Mouse (Mus musculus) stomach, postnatal 0 days (tissue): ENCODE data around the gene Gm10181. TPM values are rescaled to one million over a fixed set of nuclear protein-coding genes. Genes with fewer than 3 reads are reported as not detected.

ENCODE experiments used
- ATAC-seq: fragments of 200-750 bp; cut with Nextera tagmentation; 2 replicates; pipeline ENCODE4 v1.8.0; 2017; ENCODE audit not compliant: low FRiP score, low TSS enrichment
- DNase-seq: peaks from one replicate; pipeline ENCODE4 v3.0.0-alpha.2; 2016; ENCODE audit warnings: low spot score
- H3K27ac ChIP-seq: fragments of 300-500 bp; sonication (generic); replicated peaks from 2 replicates; pipeline ENCODE4 v1.5.1; 2014; ENCODE audit warnings: mild to moderate bottlenecking, control low read depth
- H3K27me3 ChIP-seq: fragments of 300-500 bp; sonication (generic); 2 replicates; pipeline ENCODE4 v1.6.1; 2014; ENCODE audit warnings: low read length; ENCODE audit not compliant: control insufficient read depth, insufficient read depth
- H3K36me3 ChIP-seq: fragments of 300-500 bp; sonication (generic); 2 replicates; pipeline ENCODE4 v1.6.1; 2014; ENCODE audit warnings: low read length, mixed read lengths; ENCODE audit not compliant: control insufficient read depth, insufficient read depth
- H3K4me1 ChIP-seq: fragments of 300-500 bp; sonication (generic); replicated peaks from 2 replicates; pipeline ENCODE4 v1.6.1; 2014; ENCODE audit warnings: antibody characterized with exemption; ENCODE audit not compliant: control insufficient read depth, insufficient read depth
- H3K4me2 ChIP-seq: fragments of 300-500 bp; sonication (generic); replicated peaks from 2 replicates; pipeline ENCODE4 v1.6.1; 2014; ENCODE audit warnings: low read depth, mild to moderate bottlenecking, control low read depth, moderate library complexity
- H3K4me3 ChIP-seq: fragments of 300-500 bp; sonication (generic); 2 replicates; pipeline ENCODE4 v1.5.1; 2014; ENCODE audit warnings: low read depth, low read length, control low read depth
- H3K9ac ChIP-seq: fragments of 300-500 bp; sonication (generic); 2 replicates; pipeline ENCODE4 v1.6.1; 2014; ENCODE audit warnings: mild to moderate bottlenecking, low read length, control low read depth, mixed read lengths
- H3K9me3 ChIP-seq: fragments of 300-500 bp; sonication (generic); 2 replicates; pipeline ENCODE4 v1.6.1; 2016; ENCODE audit warnings: low read length; ENCODE audit not compliant: control insufficient read depth
- CTCF ChIP-seq: IDR thresholded peaks from 2 replicates; pipeline ENCODE4 v1.5.1; 2016; ENCODE audit warnings: antibody characterized with exemption, low read depth, mild to moderate bottlenecking, moderate library complexity
- EP300 ChIP-seq: optimal IDR thresholded peaks from 2 replicates; pipeline ENCODE3; 2016; ENCODE audit warnings: antibody characterized with exemption
- WGBS: fragments of 180-500 bp; shearing (Covaris S2); extraction: QIAGEN DNeasy Blood & Tissue Kit; methylation state at CpG from one replicate; pipeline ENCODE4 v1.1.7; 2014; 5-methylcytosine and 5-hydroxymethylcytosine counted together
- polyA plus RNA-seq: library from polyadenylated mRNA; unstranded; fragments of >200 nt; fragmentation: Nextera tagmentation; extraction: Ambion mirVana; gene quantifications from 2 replicates; pipeline ENCODE4 v1.2.1, GENCODE M21; 2015

The Gm10181 gene
- polyA plus RNA-seq, 1 experiment from 2014 or later = not detected

DNA sequence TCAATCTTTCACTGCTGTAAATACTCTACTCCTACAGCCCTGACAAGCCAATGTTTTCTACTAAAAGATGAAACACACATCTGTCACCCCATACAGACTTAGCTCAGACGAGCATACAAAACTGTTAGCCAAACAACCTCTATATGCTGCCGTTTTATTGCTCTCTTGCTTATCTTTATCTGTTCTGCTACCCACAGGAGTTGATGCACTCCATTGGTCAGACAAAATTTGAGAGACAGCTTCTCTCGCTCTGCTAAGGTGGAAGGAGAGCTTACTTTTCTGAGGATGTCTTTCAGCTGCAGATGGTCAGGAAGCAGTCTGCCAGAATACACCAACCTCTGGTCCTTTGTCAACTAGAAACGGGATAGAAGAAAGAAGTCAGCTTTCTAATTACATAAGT lies 43.7 kb downstream of the Gm10181 start:
- no peak for TF ChIP-seq EP300
- TF ChIP-seq CTCF = no peak
- DNase-seq = no peak
- Histone ChIP-seq H3K27me3 (no peaks in the 10 kb centered on the region), H3K36me3 (no peaks in the 10 kb centered on the region), H3K9ac (no peak overlapping the region), H3K4me3 (no peak overlapping the region), H3K4me1 (no peaks in the 10 kb centered on the region), H3K27ac (no peak overlapping the region), H3K4me2 (no peak overlapping the region), H3K9me3 (no peaks in the 10 kb centered on the region)
- WGBS = 56% methylated on average over 4 of the region's 4 CpGs
- ATAC-seq = no peak

DNA sequence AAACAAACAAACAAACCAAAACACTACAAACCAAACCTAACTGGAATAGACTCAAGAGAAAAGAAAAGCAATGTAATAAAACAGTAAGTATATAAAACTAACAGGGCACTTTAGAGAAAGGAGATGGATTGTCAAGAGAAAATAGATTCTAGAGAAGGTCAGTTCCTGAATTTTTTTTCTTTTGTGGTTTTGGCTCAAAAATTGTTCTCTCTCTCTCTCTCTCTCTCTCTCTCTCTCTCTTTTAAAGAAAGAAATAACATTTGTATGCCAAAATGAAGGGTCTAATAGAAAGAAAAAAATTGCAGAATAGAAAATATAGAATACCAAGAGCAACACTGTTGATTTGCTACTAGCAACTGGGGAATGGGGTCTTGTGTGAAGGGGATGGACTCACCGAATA lies 49.7 kb downstream of the Gm10181 start:
- WGBS = 97% methylated on average over 1 of the region's 1 CpGs
- no peak for TF ChIP-seq EP300
- TF ChIP-seq CTCF = no peak
- no peak overlapping the region for H3K4me3 ChIP-seq

More for the DNA sequence above, 49.7 kb downstream of the Gm10181 start:
- Histone ChIP-seq H3K4me2 (no peak overlapping the region), H3K36me3 (no peaks in the 10 kb centered on the region), H3K27me3 (no peaks in the 10 kb centered on the region), H3K4me1 (no peaks in the 10 kb centered on the region), H3K9ac (no peak overlapping the region), H3K27ac (no peak overlapping the region), H3K9me3 (no peaks in the 10 kb centered on the region)
- ATAC-seq = no peak
- DNase-seq = no peak

Other genes with a start within 250 kb of the Gm10181 start
- 24.3 and 25.8 TPM in 2 replicates for gene Herpud2, start 62.4 kb downstream of the Gm10181 start, polyA plus RNA-seq
- gene Sept7, start 163.0 kb downstream of the Gm10181 start, polyA plus RNA-seq = 154 and 175 TPM in 2 replicates